Mouse (Mus musculus): ENCODE measurements around the gene AA986860.

GRCm38 (mm10) chr1:130716513-130717290 is 15.1 kb upstream of the AA986860 start:
- no peak for TF ChIP-seq CTCF (IDR thresholded peaks at IDR 0.05; ENCODE audit: extremely low read depth, insufficient read length, insufficient replicate concordance, low read depth, low read length)
- no peak; the same call in 1 of the 2 replicates for TF ChIP-seq POLR2A (IDR thresholded peaks at IDR 0.05; ENCODE audit: low read depth, low read length)
